Mouse (Mus musculus) kidney, embryonic 16.5 days (tissue): ENCODE measurements around the gene Gpr180. TPM values are rescaled to one million over a fixed set of nuclear protein-coding genes. Genes with fewer than 3 reads are reported as not detected.

Experiments
- ATAC-seq: fragments of 200-750 bp; cut with Nextera tagmentation; 2 replicates; pipeline ENCODE4 v1.8.0; 2017; ENCODE audit warnings: moderate TSS enrichment; ENCODE audit not compliant: low FRiP score, low TSS enrichment
- H3K27ac ChIP-seq: fragments of 300-500 bp; sonication (generic); 2 replicates; pipeline ENCODE4 v1.5.1; 2014; ENCODE audit warnings: low read length
- H3K27me3 ChIP-seq: fragments of 300-500 bp; sonication (generic); 2 replicates; pipeline ENCODE4 v1.6.1; 2014; ENCODE audit warnings: low read length, control low read depth, mixed read lengths; ENCODE audit not compliant: insufficient read depth
- H3K36me3 ChIP-seq: fragments of 300-500 bp; sonication (generic); 2 replicates; pipeline ENCODE4 v1.6.1; 2014; ENCODE audit warnings: low read length, control low read depth, mixed read lengths; ENCODE audit not compliant: insufficient read depth
- H3K4me1 ChIP-seq: fragments of 300-500 bp; sonication (generic); 2 replicates; pipeline ENCODE4 v1.6.1; 2014; ENCODE audit warnings: low read length, control low read depth, mixed read lengths; ENCODE audit not compliant: insufficient read depth
- H3K4me2 ChIP-seq: fragments of 300-500 bp; sonication (generic); replicated peaks from 2 replicates; pipeline ENCODE4 v1.6.1; 2014; ENCODE audit warnings: low read depth, low read length
- H3K4me3 ChIP-seq: fragments of 300-500 bp; sonication (generic); 2 replicates; pipeline ENCODE4 v1.5.1; 2014; ENCODE audit warnings: mild to moderate bottlenecking, low read length
- H3K9ac ChIP-seq: fragments of 300-500 bp; sonication (generic); replicated peaks from 2 replicates; pipeline ENCODE4 v1.6.1; 2014; ENCODE audit warnings: low read length
- H3K9me3 ChIP-seq: fragments of 300-500 bp; sonication (generic); 2 replicates; pipeline ENCODE4 v1.6.1; 2016; ENCODE audit warnings: low read length, control low read depth
- whole genome bisulfite sequencing: fragments of 180-500 bp; shearing (Covaris S2); extraction: QIAGEN DNeasy Blood & Tissue Kit; methylation state at CpG from one replicate; pipeline ENCODE4 v1.1.7; 2014; 5-methylcytosine and 5-hydroxymethylcytosine counted together
- polyA plus RNA-seq: library from polyadenylated mRNA; unstranded; fragments of >200 nt; fragmentation: Nextera tagmentation; extraction: Ambion mirVana; gene quantifications from 2 replicates; pipeline ENCODE4 v1.2.1, GENCODE M21; 2015

The Gpr180 gene
- polyA plus RNA-seq, 1 experiment from 2014 or later: 60.3 TPM

GRCm38 (mm10) chr14:118175071-118175693, 38.2 kb downstream of the Gpr180 start:
- H3K36me3 ChIP-seq: 0 out of 2 replicates have a peak, but pooled peaks cover 2% of the 10 kb centered on the region
- ATAC-seq: no peak
- H3K4me2 ChIP-seq: no peak overlapping the region
- H3K4me3 ChIP-seq: no peak overlapping the region
- no peak overlapping the region for H3K9ac ChIP-seq
- no peak overlapping the region for H3K27ac ChIP-seq
- no peaks in the 10 kb centered on the region for H3K4me1 ChIP-seq
- 85% methylated on average over 29 of the region's 30 CpGs for WGBS
- H3K27me3 ChIP-seq: no peaks in the 10 kb centered on the region
- no peaks in the 10 kb centered on the region for H3K9me3 ChIP-seq

DNA sequence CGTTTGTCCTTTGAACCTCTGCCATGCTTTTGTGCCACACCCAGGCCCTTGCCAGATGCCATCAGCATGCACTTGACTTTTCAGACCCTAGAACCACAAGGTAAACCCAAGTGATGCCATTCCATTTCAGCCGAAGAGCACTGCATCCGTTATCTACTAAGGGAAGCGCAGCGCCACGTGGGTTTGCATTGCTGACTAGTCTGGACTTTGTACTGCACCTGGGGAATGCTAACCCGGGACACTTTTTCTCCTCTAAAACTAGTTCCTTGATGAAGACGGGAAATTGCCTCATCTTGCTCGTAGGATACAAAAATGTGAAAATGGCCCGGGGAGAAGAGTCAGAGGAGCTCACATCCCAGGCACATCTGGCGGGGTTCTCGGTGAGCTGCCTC, 38.7 kb downstream of the Gpr180 start:
- H3K4me3 ChIP-seq: no peak overlapping the region
- no peaks in the 10 kb centered on the region for H3K4me1 ChIP-seq
- H3K9me3 ChIP-seq: no peaks in the 10 kb centered on the region
- H3K27ac ChIP-seq: no peak overlapping the region
- H3K27me3 ChIP-seq: no peaks in the 10 kb centered on the region
- WGBS: 88% methylated on average over 12 of the region's 12 CpGs
- ATAC-seq: no peak
- H3K36me3 ChIP-seq: no peaks in the 10 kb centered on the region
- no peak overlapping the region for H3K9ac ChIP-seq
- no peak overlapping the region for H3K4me2 ChIP-seq

DNA sequence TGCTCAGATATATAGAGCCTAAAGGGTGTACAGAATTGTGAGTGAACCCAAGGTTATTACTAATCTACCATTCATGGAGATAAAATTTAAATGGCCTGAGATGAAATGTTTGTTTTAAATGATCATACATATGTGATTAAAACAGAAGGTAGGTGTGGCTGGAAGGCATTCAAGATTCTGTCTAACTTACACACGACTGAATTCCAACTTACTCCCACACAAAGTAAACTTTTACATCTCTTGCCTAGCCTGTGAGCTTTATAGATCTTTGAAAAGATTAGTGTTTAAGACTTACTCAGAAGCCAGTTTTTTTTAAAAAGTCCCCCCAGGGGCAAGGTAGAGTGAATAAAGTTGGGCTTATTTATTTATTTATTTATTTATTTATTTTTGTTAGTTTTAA, 42.3 kb downstream of the Gpr180 start:
- Histone ChIP-seq H3K27me3 (no peaks in the 10 kb centered on the region), H3K4me1 (no peaks in the 10 kb centered on the region), H3K4me2 (no peak overlapping the region), H3K27ac (no peak overlapping the region), H3K4me3 (no peak overlapping the region), H3K9ac (no peak overlapping the region), H3K36me3 (no peaks in the 10 kb centered on the region), H3K9me3 (no peaks in the 10 kb centered on the region)
- ATAC-seq: no peak
- 14% methylated on average over 1 of the region's 1 CpGs for WGBS

GRCm38 (mm10) chr14:118179701-118180100, 42.7 kb downstream of the Gpr180 start:
- Histone ChIP-seq H3K4me3 (peak overlapping the region; percentile 59), H3K27ac (no peak overlapping the region), H3K36me3 (no peaks in the 10 kb centered on the region), H3K9me3 (no peaks in the 10 kb centered on the region), H3K27me3 (no peaks in the 10 kb centered on the region), H3K9ac (peak overlapping the region; percentile 67), H3K4me1 (no peaks in the 10 kb centered on the region), H3K4me2 (peak overlapping the region; percentile 71)
- WGBS: 31% methylated on average over 7 of the region's 7 CpGs
- ATAC-seq: no peak

DNA sequence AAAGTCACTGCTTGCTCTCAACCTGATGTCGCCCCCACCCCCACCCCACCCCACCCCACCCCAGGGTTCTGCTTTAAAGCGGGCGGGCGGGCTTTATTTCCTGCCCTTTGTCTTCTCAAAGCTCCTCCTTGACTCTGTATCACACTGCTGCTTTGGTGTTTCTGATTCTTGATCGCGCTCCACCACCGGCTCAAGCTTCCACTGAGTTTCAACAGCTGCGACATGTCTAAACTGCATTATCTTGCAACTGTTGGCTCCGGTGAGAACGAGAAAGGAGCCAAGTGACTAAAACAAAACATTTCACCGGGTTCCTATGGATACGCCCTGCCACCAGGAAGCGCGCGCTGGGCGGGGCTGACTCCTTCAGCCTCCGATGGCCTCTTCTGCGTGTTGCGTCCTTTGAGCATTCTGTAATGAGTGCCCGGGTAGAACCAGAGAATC, 43.2 kb downstream of the Gpr180 start:
- ATAC-seq: peak; percentile 89
- Histone ChIP-seq H3K27ac (peak overlapping the region; percentile 48), H3K4me1 (no peaks in the 10 kb centered on the region), H3K36me3 (no peaks in the 10 kb centered on the region), H3K27me3 (no peaks in the 10 kb centered on the region), H3K4me2 (peak overlapping the region; percentile 71), H3K9me3 (no peaks in the 10 kb centered on the region), H3K9ac (peak overlapping the region; percentile 67), H3K4me3 (peak overlapping the region; percentile 59)
- WGBS: under 1% methylated on average over 20 of the region's 20 CpGs

GRCm38 (mm10) chr14:118180711-118181177, 43.8 kb downstream of the Gpr180 start:
- H3K27ac ChIP-seq: peak overlapping the region; percentile 48; the same call in 1 of the 2 replicates
- 4% methylated on average over 10 of the region's 10 CpGs for WGBS
- H3K36me3 ChIP-seq: no peaks in the 10 kb centered on the region

GRCm38 (mm10) chr14:118191442-118191841, 54.5 kb downstream of the Gpr180 start:
- Histone ChIP-seq H3K9ac (no peak overlapping the region), H3K9me3 (no peaks in the 10 kb centered on the region), H3K4me2 (no peak overlapping the region), H3K4me3 (no peak overlapping the region), H3K4me1 (no peaks in the 10 kb centered on the region), H3K36me3 (no peaks in the 10 kb centered on the region), H3K27ac (no peak overlapping the region), H3K27me3 (peaks cover 41% of the 10 kb centered on the region)
- WGBS: 73% methylated on average over 9 of the region's 9 CpGs
- no peak for ATAC-seq

More at GRCm38 (mm10) chr14:118180711-118181177, 43.8 kb downstream of the Gpr180 start:
- peak; percentile 86 for ATAC-seq
- Histone ChIP-seq H3K4me2 (peak overlapping the region; percentile 71), H3K9me3 (no peaks in the 10 kb centered on the region), H3K4me3 (peak overlapping the region; percentile 59), H3K27me3 (no peaks in the 10 kb centered on the region), H3K9ac (peak overlapping the region; percentile 67), H3K4me1 (no peaks in the 10 kb centered on the region)

DNA sequence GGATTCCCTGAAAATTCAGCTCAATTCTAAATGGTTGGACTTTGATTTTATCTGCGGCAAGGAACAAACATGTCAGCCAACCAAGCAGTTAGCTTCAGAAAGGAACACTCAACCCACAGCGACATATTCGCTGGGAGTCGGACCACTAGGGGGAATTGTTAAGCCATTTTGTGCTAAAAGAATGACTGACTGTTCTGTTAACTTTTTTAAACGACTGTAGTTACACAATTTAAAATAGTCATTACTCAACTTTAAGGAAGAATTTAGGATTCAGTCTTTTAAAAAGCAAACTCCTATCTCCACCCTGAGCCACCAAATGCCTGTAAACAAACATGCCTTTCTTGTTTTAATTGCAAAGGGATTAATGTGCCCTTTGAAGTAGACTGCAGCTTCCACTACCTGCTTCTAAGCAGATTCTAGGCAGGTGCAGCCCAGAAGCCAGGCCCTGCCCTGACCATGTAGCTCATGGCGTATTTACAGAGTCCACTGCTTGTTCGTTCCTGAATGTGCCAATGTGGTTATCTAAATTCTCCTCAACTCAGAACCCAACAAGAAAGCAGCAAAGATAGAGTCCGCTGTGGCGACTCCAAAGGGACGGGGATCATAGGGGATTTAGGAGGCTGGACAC, 56.2 kb downstream of the Gpr180 start:
- Histone ChIP-seq H3K4me3 (no peak overlapping the region), H3K9ac (no peak overlapping the region), H3K4me1 (no peaks in the 10 kb centered on the region), H3K36me3 (no peaks in the 10 kb centered on the region), H3K4me2 (no peak overlapping the region), H3K27ac (no peak overlapping the region), H3K9me3 (no peaks in the 10 kb centered on the region), H3K27me3 (peaks cover 53% of the 10 kb centered on the region)
- ATAC-seq: no peak
- WGBS: 51% methylated on average over 10 of the region's 10 CpGs

DNA sequence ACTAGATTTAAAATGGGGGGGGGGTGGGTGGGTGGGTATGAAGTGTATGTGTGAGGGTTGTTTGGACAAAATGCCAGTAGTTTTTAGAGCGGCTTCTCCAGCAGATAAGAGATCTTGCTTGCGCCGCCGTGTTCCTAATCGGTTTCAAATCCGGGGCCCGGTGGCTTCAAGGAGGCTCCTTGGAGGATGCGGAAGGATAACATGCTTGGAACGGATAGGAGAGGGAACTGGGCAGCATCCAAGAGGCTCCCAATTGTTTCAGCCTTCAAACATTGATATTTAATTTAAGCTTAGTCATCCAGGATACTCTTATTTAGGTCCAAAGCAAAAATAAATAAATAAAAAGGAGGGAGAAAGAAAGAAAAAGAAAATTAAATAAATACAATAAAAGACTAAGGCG, 56.7 kb downstream of the Gpr180 start:
- Histone ChIP-seq H3K4me1 (no peaks in the 10 kb centered on the region), H3K27ac (no peak overlapping the region), H3K9me3 (no peaks in the 10 kb centered on the region), H3K4me2 (no peak overlapping the region), H3K36me3 (no peaks in the 10 kb centered on the region), H3K27me3 (peaks cover 53% of the 10 kb centered on the region), H3K9ac (no peak overlapping the region), H3K4me3 (no peak overlapping the region)
- whole genome bisulfite sequencing: 63% methylated on average over 10 of the region's 10 CpGs
- no peak for ATAC-seq

- no peaks in the 10 kb centered on the region for H3K4me1 ChIP-seq
- H3K27me3 ChIP-seq: peaks cover 53% of the 10 kb centered on the region
- no peak overlapping the region for H3K4me3 ChIP-seq
- no peak overlapping the region for H3K4me2 ChIP-seq
- H3K27ac ChIP-seq: no peak overlapping the region
- no peaks in the 10 kb centered on the region for H3K9me3 ChIP-seq
- WGBS: 74% methylated on average over 13 of the region's 13 CpGs
- H3K9ac ChIP-seq: no peak overlapping the region
- H3K36me3 ChIP-seq: no peaks in the 10 kb centered on the region
- no peak for ATAC-seq
Observed at GRCm38 (mm10) chr14:118194219-118194914, 57.4 kb downstream of the Gpr180 start.
